Mouse (Mus musculus) adrenal gland, postnatal 25 days (tissue): ENCODE data around the gene Dlg2. TPM values are rescaled to one million over a fixed set of nuclear protein-coding genes. Genes with fewer than 3 reads are reported as not detected.

Experiments
- DNase-seq: peaks from one replicate; pipeline ENCODE4 v3.0.0; 2021; ENCODE audit warnings: mixed read lengths
- long read RNA-seq: library from polyadenylated mRNA; stranded (forward); transcript quantifications from one replicate; pipeline ENCODE4 v2.0.0, GENCODE M21; 2021
- total RNA-seq: library from RNA; stranded (reverse); gene quantifications from 2 replicates; pipeline ENCODE4 v1.2.3, GENCODE M21; 2021

Dlg2 gene
- total RNA-seq = 128 and 148 TPM in 2 replicates
- long read RNA-seq, partial matches to known transcripts = 11 of 33 reads
- long read RNA-seq, other reads (novel, unspliced or antisense) = 20 of 33 reads

GRCm38 (mm10) chr7:90476313-90477245, at the start of gene Dlg2:
Gene Dlg2, plus strand, starts transcription at chr7:90476672.
- no peak for DNase-seq

- DNase-seq = no peak
These were observed 49.5 kb upstream of the Dlg2 start for GRCm38 (mm10) chr7:90427006-90427405.

GRCm38 (mm10) chr7:90432221-90432620, 44.3 kb upstream of the Dlg2 start:
- DNase-seq = no peak

- DNase-seq = no peak
These were observed 36.4 kb upstream of the Dlg2 start for GRCm38 (mm10) chr7:90440044-90440443.

GRCm38 (mm10) chr7:90442070-90442469, 34.4 kb upstream of the Dlg2 start:
- no peak for DNase-seq

GRCm38 (mm10) chr7:90442518-90443080, 33.9 kb upstream of the Dlg2 start, which contains the start of gene Crebzf:
Gene Crebzf, plus strand, starts transcription at chr7:90442729.
- DNase-seq = peak; percentile 95

GRCm38 (mm10) chr7:90443101-90444091, 33.1 kb upstream of the Dlg2 start:
- peak; percentile 74 for DNase-seq

- no peak for DNase-seq
These were observed 32.3 kb upstream of the Dlg2 start for GRCm38 (mm10) chr7:90444206-90444605.

- DNase-seq = no peak
These were observed 20.2 kb upstream of the Dlg2 start for GRCm38 (mm10) chr7:90456149-90456844.

GRCm38 (mm10) chr7:90456845-90457468, 19.5 kb upstream of the Dlg2 start, which contains the start of gene Tmem126a:
Gene Tmem126a, minus strand, starts transcription at chr7:90457229.
- peak; percentile 86 for DNase-seq

GRCm38 (mm10) chr7:90457517-90457916, 19.0 kb upstream of the Dlg2 start:
- peak; percentile 10 for DNase-seq

- no peak for DNase-seq
These were observed 16.1 kb upstream of the Dlg2 start for GRCm38 (mm10) chr7:90460330-90460729.

GRCm38 (mm10) chr7:90460930-90461329, 15.5 kb upstream of the Dlg2 start:
- peak; percentile 28 for DNase-seq

GRCm38 (mm10) chr7:90461441-90461840, 15.0 kb upstream of the Dlg2 start:
- DNase-seq = no peak

- no peak for DNase-seq
These were observed 3.0 kb upstream of the Dlg2 start for GRCm38 (mm10) chr7:90473511-90473910.

GRCm38 (mm10) chr7:90475793-90476312, 619 bp upstream of the Dlg2 start, which contains the start of gene Tmem126b:
Gene Tmem126b, minus strand, starts transcription at chr7:90476001.
- DNase-seq = peak; percentile 99

- DNase-seq = no peak
These were observed 6.1 kb downstream of the Dlg2 start for GRCm38 (mm10) chr7:90482607-90483006.

- no peak for DNase-seq
These were observed 31.7 kb downstream of the Dlg2 start for GRCm38 (mm10) chr7:90508124-90508523.

GRCm38 (mm10) chr7:90512293-90512692, 35.8 kb downstream of the Dlg2 start:
- no peak for DNase-seq
